Mouse (Mus musculus) NIH3T3 (cell line): ENCODE measurements around the gene Gtsf1.

Experiments
- DNase-seq: peaks from one replicate; pipeline ENCODE4 v3.0.0-alpha.2; 2012; ENCODE audit warnings: low read depth

The Gtsf1 gene

GRCm38 (mm10) chr15:103357817-103358216, 72.5 kb downstream of the Gtsf1 start:
- peak; percentile 54 for DNase-seq

- DNase-seq = no peak
Measured at GRCm38 (mm10) chr15:103356130-103356529, 74.1 kb downstream of the Gtsf1 start.

- DNase-seq = no peak
Measured at GRCm38 (mm10) chr15:103355420-103355819, 74.8 kb downstream of the Gtsf1 start.

- DNase-seq = no peak
Measured at GRCm38 (mm10) chr15:103354690-103355089, 75.6 kb downstream of the Gtsf1 start.

GRCm38 (mm10) chr15:103353511-103354256, 76.6 kb downstream of the Gtsf1 start:
- DNase-seq = no peak

- peak; percentile 85 for DNase-seq
Measured at GRCm38 (mm10) chr15:103352856-103353255, 77.4 kb downstream of the Gtsf1 start.
